Mouse (Mus musculus) embryonic facial prominence, embryonic 10.5 days (tissue): ENCODE measurements around the gene Fgfr2. TPM values are rescaled to one million over a fixed set of nuclear protein-coding genes. Genes with fewer than 3 reads are reported as not detected.
A peak's percentile ranks its signal among the peaks of the same experiment; 100 is the strongest.

Experiments used
- DNase-seq: peaks from one replicate; pipeline ENCODE4 v3.0.0-alpha.2; 2017; ENCODE audit warnings: low spot score
- H3K27ac ChIP-seq: fragments of 300-500 bp; sonication (generic); replicated peaks from 2 replicates; pipeline ENCODE4 v1.5.1; 2016; ENCODE audit warnings: mild to moderate bottlenecking
- H3K27me3 ChIP-seq: fragments of 300-500 bp; sonication (generic); replicated peaks from 2 replicates; pipeline ENCODE4 v1.6.1; 2016; ENCODE audit warnings: low read depth, mild to moderate bottlenecking; ENCODE audit not compliant: poor library complexity, severe bottlenecking
- H3K36me3 ChIP-seq: fragments of 300-500 bp; sonication (generic); replicated peaks from 2 replicates; pipeline ENCODE4 v1.6.1; 2016; ENCODE audit warnings: mild to moderate bottlenecking, moderate library complexity
- H3K4me1 ChIP-seq: fragments of 300-500 bp; sonication (generic); 2 replicates; pipeline ENCODE4 v1.6.1; 2016
- H3K4me3 ChIP-seq: fragments of 300-500 bp; sonication (generic); 2 replicates; pipeline ENCODE4 v1.5.1; 2016; ENCODE audit warnings: mild to moderate bottlenecking, moderate library complexity
- H3K9me3 ChIP-seq: fragments of 300-500 bp; sonication (generic); 2 replicates; pipeline ENCODE4 v1.6.1; 2016; ENCODE audit warnings: mild to moderate bottlenecking
- WGBS: fragments of 180-500 bp; shearing (Covaris S2); methylation state at CpG from one replicate; pipeline ENCODE4 v1.1.7; 2016; 5-methylcytosine and 5-hydroxymethylcytosine counted together
- polyA plus RNA-seq: library from polyadenylated mRNA; unstranded; fragments of >200 nt; fragmentation: Nextera tagmentation; extraction: Ambion mirVana; gene quantifications from 2 replicates; pipeline ENCODE4 v1.2.1, GENCODE M21; 2016

Gene Fgfr2
- polyA plus RNA-seq, 1 experiment from 2014 or later: 74.3 TPM

DNA sequence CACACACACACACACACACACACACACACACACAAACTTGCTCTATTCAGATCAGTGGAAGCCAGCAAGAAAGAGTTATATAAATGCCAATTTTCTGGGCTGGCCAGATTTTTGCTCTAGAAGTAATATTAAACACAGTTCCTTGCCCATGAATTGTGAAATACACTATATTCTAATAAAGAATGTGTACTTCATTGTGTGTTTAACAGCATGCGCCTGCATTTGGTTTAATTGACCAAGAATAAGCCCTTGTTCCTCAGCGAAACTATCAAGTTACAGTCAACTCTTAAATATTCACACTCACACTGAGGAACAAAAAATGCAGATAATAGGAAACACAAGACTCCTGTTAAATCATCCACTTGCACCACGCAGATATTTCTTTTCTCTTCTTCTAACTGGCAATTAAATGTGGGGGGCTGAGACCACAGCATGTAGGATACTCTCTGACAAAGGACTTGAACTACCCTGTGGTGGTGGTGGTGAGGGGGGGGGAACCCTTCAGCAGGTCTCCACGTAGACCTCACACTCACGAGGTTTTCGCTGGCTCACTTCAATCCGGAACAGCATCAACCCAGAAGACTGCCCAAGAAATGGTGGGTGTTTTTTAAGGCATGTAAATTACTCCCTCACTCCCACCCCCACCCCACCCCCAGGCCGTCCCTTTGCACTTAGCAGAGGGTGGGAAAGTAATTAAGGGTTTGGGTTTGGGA is 2865.0 kb downstream of the Fgfr2 start:
- 10% methylated on average over 8 of the region's 8 CpGs for WGBS
- H3K36me3 ChIP-seq: peaks cover 43% of the 10 kb centered on the region
- H3K27ac ChIP-seq: peak overlapping the region; percentile 54

GRCm38 (mm10) chr7:130253264-130253663 is 2869.9 kb downstream of the Fgfr2 start:
- no peak for DNase-seq
- Histone ChIP-seq H3K4me1 (peaks cover 76% of the 10 kb centered on the region), H3K4me3 (no peak overlapping the region), H3K9me3 (no peaks in the 10 kb centered on the region), H3K36me3 (peaks cover 29% of the 10 kb centered on the region), H3K27me3 (peaks cover 37% of the 10 kb centered on the region; the same call in 1 of the 2 replicates), H3K27ac (no peak overlapping the region)
- WGBS: 42% methylated on average over 4 of the region's 4 CpGs

More for the DNA sequence above, 2865.0 kb downstream of the Fgfr2 start:
- peaks cover 56% of the 10 kb centered on the region for H3K27me3 ChIP-seq
- H3K9me3 ChIP-seq: no peaks in the 10 kb centered on the region
- no peak for DNase-seq
- peaks cover 76% of the 10 kb centered on the region for H3K4me1 ChIP-seq
- H3K4me3 ChIP-seq: peak overlapping the region; percentile 23; the same call in 1 of the 2 replicates

DNA sequence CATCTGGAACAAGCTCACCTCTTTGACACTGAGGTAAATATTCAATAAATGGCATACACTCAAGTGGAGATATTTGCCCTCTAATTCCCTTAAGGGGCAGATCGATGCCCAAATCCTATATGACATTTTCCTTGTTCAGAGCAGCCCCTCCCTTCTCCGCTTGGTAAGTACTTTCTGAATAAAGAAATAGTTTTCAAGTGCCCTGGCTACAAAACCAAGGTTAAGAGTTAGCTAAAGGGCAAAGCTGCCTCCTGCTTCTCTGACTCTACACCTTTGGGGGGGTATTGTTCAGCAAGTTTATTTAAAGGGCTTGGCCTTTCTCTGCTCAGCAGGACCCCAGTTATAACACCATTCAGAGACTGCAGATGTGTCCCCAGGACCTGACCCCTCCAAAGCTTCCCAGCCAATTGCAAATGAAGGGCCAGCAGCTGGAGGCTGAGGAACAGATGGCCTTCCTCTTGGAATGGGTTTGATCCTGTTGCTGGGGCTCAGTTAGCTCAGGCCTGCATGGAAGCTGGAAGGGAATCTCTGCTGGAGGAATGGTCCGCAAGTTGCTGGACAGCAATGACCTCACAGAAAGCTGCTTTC is 2871.1 kb downstream of the Fgfr2 start:
- WGBS: 58% methylated on average over 3 of the region's 3 CpGs

DNA sequence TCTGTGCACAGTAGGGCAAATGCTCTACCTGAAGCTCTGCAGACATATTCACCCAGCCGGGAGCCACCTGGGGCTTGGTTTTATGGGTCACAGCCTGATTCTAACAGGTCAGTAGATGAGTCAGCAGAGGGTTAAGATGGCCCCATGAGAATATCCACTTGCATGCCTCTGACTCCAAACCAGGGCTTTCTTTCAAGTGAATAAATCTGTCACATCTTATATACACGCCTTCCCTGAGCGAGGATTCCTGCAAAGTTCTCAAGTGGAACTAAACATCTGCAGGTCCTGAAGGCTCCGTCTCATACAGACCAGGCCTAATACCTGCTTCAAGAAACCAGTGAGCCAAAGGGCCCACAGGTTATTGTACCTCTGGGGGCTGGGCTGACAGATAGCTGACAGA is 2872.2 kb downstream of the Fgfr2 start:
- H3K27me3 ChIP-seq: peaks cover 45% of the 10 kb centered on the region; the same call in 1 of the 2 replicates
- 56% methylated on average over 4 of the region's 4 CpGs for WGBS
- H3K36me3 ChIP-seq: peaks cover 20% of the 10 kb centered on the region
- peaks cover 79% of the 10 kb centered on the region for H3K4me1 ChIP-seq
- H3K27ac ChIP-seq: peak overlapping the region; percentile 19; the same call in 1 of the 2 replicates
- no peak for DNase-seq
- H3K4me3 ChIP-seq: no peak overlapping the region
- no peaks in the 10 kb centered on the region for H3K9me3 ChIP-seq

More for the DNA sequence above, 2871.1 kb downstream of the Fgfr2 start:
- peaks cover 28% of the 10 kb centered on the region for H3K36me3 ChIP-seq
- H3K27me3 ChIP-seq: peaks cover 45% of the 10 kb centered on the region; the same call in 1 of the 2 replicates
- H3K27ac ChIP-seq: 0 out of 2 replicates have a peak overlapping the region, but pooled peaks have one; percentile 31
- H3K9me3 ChIP-seq: no peaks in the 10 kb centered on the region
- no peak overlapping the region for H3K4me3 ChIP-seq
- no peak for DNase-seq
- peaks cover 76% of the 10 kb centered on the region for H3K4me1 ChIP-seq

DNA sequence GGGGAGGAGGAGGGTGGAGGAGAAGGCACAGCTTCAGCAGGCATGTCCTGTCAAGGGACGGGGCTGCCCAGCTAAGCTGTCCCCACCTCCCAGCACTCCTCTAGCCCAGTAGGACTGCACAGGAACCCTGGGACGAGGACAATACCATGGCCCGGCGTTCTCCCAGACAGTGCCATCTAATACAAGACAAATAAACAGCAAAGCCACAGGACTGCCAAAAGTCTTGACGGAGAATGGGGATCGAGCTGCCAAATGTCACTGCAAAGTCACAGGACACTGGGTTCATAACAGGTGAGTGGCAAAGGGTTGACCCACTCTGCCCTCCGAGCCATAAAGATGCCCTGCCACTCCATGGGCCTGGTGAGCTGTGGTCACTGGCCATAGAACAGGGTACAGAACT is 2874.7 kb downstream of the Fgfr2 start:
- no peak for DNase-seq
- Histone ChIP-seq H3K36me3 (peaks cover 12% of the 10 kb centered on the region), H3K4me1 (peaks cover 89% of the 10 kb centered on the region), H3K4me3 (no peak overlapping the region), H3K27me3 (peaks cover 32% of the 10 kb centered on the region; the same call in 1 of the 2 replicates), H3K27ac (peak overlapping the region; percentile 48; the same call in 1 of the 2 replicates), H3K9me3 (no peaks in the 10 kb centered on the region)
- WGBS: 73% methylated on average over 7 of the region's 7 CpGs

GRCm38 (mm10) chr7:130247831-130248230 is 2875.3 kb downstream of the Fgfr2 start:
- peaks cover 7% of the 10 kb centered on the region for H3K36me3 ChIP-seq
- H3K9me3 ChIP-seq: no peaks in the 10 kb centered on the region
- 84% methylated on average over 10 of the region's 10 CpGs for WGBS
- H3K4me3 ChIP-seq: no peak overlapping the region
- no peak for DNase-seq
- no peak overlapping the region; the same call in 1 of the 2 replicates for H3K27ac ChIP-seq
- H3K4me1 ChIP-seq: peaks cover 87% of the 10 kb centered on the region
- H3K27me3 ChIP-seq: peaks cover 27% of the 10 kb centered on the region; the same call in 1 of the 2 replicates

DNA sequence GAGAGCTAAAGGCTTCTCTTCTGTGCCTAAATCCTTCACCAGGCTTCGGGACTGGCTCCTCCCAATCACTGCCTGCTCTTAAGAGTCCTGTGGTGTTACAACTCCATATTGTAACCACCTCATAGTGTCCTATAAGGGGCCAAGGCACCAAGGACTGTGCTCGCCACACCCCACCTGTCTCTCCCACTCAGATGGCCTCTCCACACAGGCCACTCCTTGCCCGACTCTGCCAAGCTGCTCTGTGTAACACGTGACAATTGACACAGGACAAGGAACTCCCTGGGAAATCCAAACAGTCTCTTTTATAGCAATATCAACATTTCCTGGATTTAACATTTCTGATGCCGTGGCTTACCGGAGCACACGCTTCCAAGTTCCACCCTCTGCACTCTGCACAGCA is 2876.7 kb downstream of the Fgfr2 start:
- no peak for DNase-seq
- no peak overlapping the region for H3K4me3 ChIP-seq
- H3K36me3 ChIP-seq: peaks cover 7% of the 10 kb centered on the region
- H3K9me3 ChIP-seq: no peaks in the 10 kb centered on the region
- H3K27ac ChIP-seq: 0 out of 2 replicates have a peak overlapping the region, but pooled peaks have one; percentile 14
- WGBS: 89% methylated on average over 7 of the region's 7 CpGs
- peaks cover 27% of the 10 kb centered on the region; the same call in 1 of the 2 replicates for H3K27me3 ChIP-seq
- peaks cover 74% of the 10 kb centered on the region for H3K4me1 ChIP-seq

- 76% methylated on average over 7 of the region's 7 CpGs for WGBS
- peaks cover 17% of the 10 kb centered on the region; the same call in 1 of the 2 replicates for H3K27me3 ChIP-seq
- H3K27ac ChIP-seq: no peak overlapping the region
- no peak for DNase-seq
- H3K4me3 ChIP-seq: no peak overlapping the region
- peaks cover 61% of the 10 kb centered on the region for H3K4me1 ChIP-seq
- peaks cover 23% of the 10 kb centered on the region for H3K36me3 ChIP-seq
- no peaks in the 10 kb centered on the region for H3K9me3 ChIP-seq
Observed at GRCm38 (mm10) chr7:130244545-130244944, 2878.6 kb downstream of the Fgfr2 start.

GRCm38 (mm10) chr7:130243811-130244210 is 2879.3 kb downstream of the Fgfr2 start:
- H3K36me3 ChIP-seq: peaks cover 29% of the 10 kb centered on the region
- WGBS: 83% methylated on average over 4 of the region's 4 CpGs
- DNase-seq: no peak
- no peak overlapping the region for H3K27ac ChIP-seq
- H3K27me3 ChIP-seq: peaks cover 13% of the 10 kb centered on the region; the same call in 1 of the 2 replicates
- no peaks in the 10 kb centered on the region for H3K9me3 ChIP-seq
- no peak overlapping the region for H3K4me3 ChIP-seq
- H3K4me1 ChIP-seq: peaks cover 54% of the 10 kb centered on the region

DNA sequence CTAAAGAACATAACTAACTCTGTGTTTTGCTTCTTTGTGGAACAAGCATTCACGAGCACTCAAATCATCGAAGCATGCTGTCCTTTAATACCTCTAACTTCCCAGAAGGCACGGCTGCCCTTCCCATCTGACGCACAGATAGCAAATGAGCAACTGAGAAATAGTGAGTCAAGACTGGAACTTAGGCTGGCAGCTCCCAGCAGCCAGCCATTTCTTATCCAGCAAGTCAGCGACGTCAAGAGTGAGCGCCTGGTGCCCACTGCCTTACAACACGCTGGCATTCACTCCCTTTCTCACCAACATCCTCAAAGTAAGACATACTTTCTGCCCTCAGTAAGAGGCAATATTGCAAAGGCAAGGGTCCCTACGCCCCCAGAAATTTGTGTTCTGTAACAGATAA is 2883.0 kb downstream of the Fgfr2 start:
- no peak for DNase-seq
- 92% methylated on average over 9 of the region's 9 CpGs for WGBS
- Histone ChIP-seq H3K4me3 (no peak overlapping the region), H3K4me1 (peaks cover 48% of the 10 kb centered on the region), H3K9me3 (no peaks in the 10 kb centered on the region), H3K27me3 (no peaks in the 10 kb centered on the region), H3K36me3 (peaks cover 42% of the 10 kb centered on the region), H3K27ac (no peak overlapping the region)

GRCm38 (mm10) chr7:130237244-130237643 is 2885.9 kb downstream of the Fgfr2 start:
- H3K4me1 ChIP-seq: peaks cover 50% of the 10 kb centered on the region
- H3K27ac ChIP-seq: no peak overlapping the region
- no peak overlapping the region for H3K4me3 ChIP-seq
- WGBS: 80% methylated on average over 5 of the region's 5 CpGs
- no peaks in the 10 kb centered on the region for H3K9me3 ChIP-seq
- H3K27me3 ChIP-seq: no peaks in the 10 kb centered on the region
- H3K36me3 ChIP-seq: peaks cover 45% of the 10 kb centered on the region
- no peak for DNase-seq

- Histone ChIP-seq H3K27me3 (no peaks in the 10 kb centered on the region), H3K36me3 (peaks cover 23% of the 10 kb centered on the region), H3K9me3 (no peaks in the 10 kb centered on the region), H3K4me3 (no peak overlapping the region), H3K27ac (no peak overlapping the region), H3K4me1 (peaks cover 56% of the 10 kb centered on the region)
- no peak for DNase-seq
- 52% methylated on average over 7 of the region's 7 CpGs for WGBS
Observed at GRCm38 (mm10) chr7:130233777-130234176, 2889.4 kb downstream of the Fgfr2 start.
